ENCODE assay signal across 10 mouse cellular contexts in genomic region chr9:3336661-3337060, GRCm38 (mm10). TPM values are rescaled to one million over a fixed set of nuclear protein-coding genes. Genes with fewer than 3 reads are reported as not detected.
DNase-seq lines count a peak whose midpoint lies in the region; ATAC-seq and TF ChIP-seq lines count a peak whose summit lies in the region.
"Had no signal": no experiment of that assay in that cellular context is flagged by ENCODE, and none has a peak within 500 bp of the region (broad histone marks: within the 10 kb centered on the region; RNA-seq: fewer than 3 reads in every experiment).

No protein-coding gene starts in this region.

- TF ChIP-seq CTCF in CH12.LX (conservative IDR thresholded peaks at IDR 0.05 in 1 of 2, IDR thresholded peaks at IDR 0.05 in 1 of 2; ENCODE audit: low read depth in 2 of 2, low read length in 2 of 2), result no peak
- no peak for TF ChIP-seq CTCF in liver, embryonic 14.5 days (IDR thresholded peaks at IDR 0.05; ENCODE audit: low read depth)

- no peak overlapping the region for H3K27ac ChIP-seq in heart, embryonic 15.5 days
- H3K27ac ChIP-seq in CH12.LX (ENCODE audit: insufficient read depth, low read depth), result no peak overlapping the region
- no peak overlapping the region for H3K27ac ChIP-seq in forebrain, embryonic 15.5 days (replicated peaks)
- peak overlapping the region; percentile 19; the same call in 1 of the 2 replicates for H3K27ac ChIP-seq in liver, embryonic 14.5 days

- intact Hi-C loops in heart, postnatal 36 days (cut with DNase I), result loop anchor here (10.0 kb wide), 1 partner anchor 978 kb away; no protein-coding TSS in a partner anchor
- intact Hi-C loops in left cerebral cortex, postnatal 25 days (cut with DNase I), result loop anchor here (5.0 kb wide), 1 partner anchor 971 kb away; the partner anchor contains the start of genes Aasdhppt and Kbtbd3

- ATAC-seq in heart, embryonic 15.5 days (replicated peaks; ENCODE audit: insufficient number of reproducible peaks, insufficient read depth, low FRiP score, low read depth), result no peak
- ATAC-seq in forebrain, embryonic 15.5 days (replicated peaks), result no peak
- no peak for ATAC-seq in liver, embryonic 14.5 days (ENCODE audit: insufficient read depth)
- no peak for ATAC-seq in megakaryocyte progenitor cell, adult 5-6 weeks (replicated peaks; ENCODE audit: poor library complexity)

- no peak for TF ChIP-seq POLR2A in CH12.LX (IDR thresholded peaks at IDR 0.05; ENCODE audit: low read depth, low read length)

- H3K79me2 ChIP-seq in CH12.LX (replicated peaks; ENCODE audit: control insufficient read depth, extremely low read depth, insufficient read depth, poor library complexity, severe bottlenecking), result peaks cover 12% of the 10 kb centered on the region

- no peak for TF ChIP-seq EP300 in CH12.LX (IDR thresholded peaks at IDR 0.05; ENCODE audit: low read length)
- no peak for TF ChIP-seq EP300 in liver, embryonic 14.5 days (IDR thresholded peaks at IDR 0.05; ENCODE audit: low read depth)

- peaks cover 4% of the 10 kb centered on the region; the same call in 1 of the 2 replicates for H3K4me1 ChIP-seq in heart, embryonic 15.5 days (replicated peaks)
- peaks cover 5 to 21% of the 10 kb centered on the region in 2 experiments; a peak in 3 of 4 replicates for H3K4me1 ChIP-seq in CH12.LX (ENCODE audit: control insufficient read depth in 1 of 2, insufficient read depth in 2 of 2)
- peaks cover 8% of the 10 kb centered on the region for H3K4me1 ChIP-seq in forebrain, embryonic 15.5 days
- peaks cover 16 to 21% of the 10 kb centered on the region in 2 experiments for H3K4me1 ChIP-seq in liver, embryonic 14.5 days (replicated peaks; ENCODE audit: control insufficient read depth in 2 of 2, insufficient read depth in 2 of 2, low read length in 1 of 2)

- no peaks in the 10 kb centered on the region for H3K27me3 ChIP-seq in heart, embryonic 15.5 days
- H3K27me3 ChIP-seq in CH12.LX (replicated peaks), result no peaks in the 10 kb centered on the region
- H3K27me3 ChIP-seq in forebrain, embryonic 15.5 days, result no peaks in the 10 kb centered on the region
- H3K27me3 ChIP-seq in liver, embryonic 14.5 days (ENCODE audit: control insufficient read depth, insufficient read depth, low read length), result no peaks in the 10 kb centered on the region

- in situ Hi-C loops in CH12.LX (cut with MboI; ENCODE audit: low pct_ligation_motif_present, low pct_unique_long_range_greater_than_20kb, low sequenced_read_pairs), result no loop called here

- 0 out of 2 replicates have a peak overlapping the region, but pooled peaks have one; percentile 11 for H3K4me3 ChIP-seq in heart, embryonic 15.5 days
- peak overlapping the region in 2 of 3 experiments; percentile 81 to 94 for H3K4me3 ChIP-seq in CH12.LX (replicated peaks in 1 of 3; ENCODE audit: low read depth in 2 of 3, low read length in 2 of 3, poor library complexity in 1 of 3)
- H3K4me3 ChIP-seq in forebrain, embryonic 15.5 days, result 0 out of 2 replicates have a peak overlapping the region, but pooled peaks have one; percentile 18
- H3K4me3 ChIP-seq in liver, embryonic 14.5 days (ENCODE audit: insufficient read depth in 1 of 2, low read depth in 2 of 2, low read length in 2 of 2), result peak overlapping the region; percentile 44 to 92; a peak in 3 of 4 replicates

- H3K9ac ChIP-seq in heart, embryonic 15.5 days, result no peak overlapping the region
- H3K9ac ChIP-seq in CH12.LX (ENCODE audit: insufficient read depth, low read depth), result peak overlapping the region; percentile 82; the same call in 1 of the 2 replicates
- H3K9ac ChIP-seq in forebrain, embryonic 15.5 days (replicated peaks), result no peak overlapping the region
- H3K9ac ChIP-seq in liver, embryonic 14.5 days (replicated peaks), result peak overlapping the region; percentile 49

- H3K36me3 ChIP-seq in heart, embryonic 15.5 days, result peaks cover 9% of the 10 kb centered on the region; the same call in 1 of the 2 replicates
- peaks cover 13 to 24% of the 10 kb centered on the region in 2 experiments for H3K36me3 ChIP-seq in CH12.LX (replicated peaks in 1 of 2; ENCODE audit: control insufficient read depth in 1 of 2, insufficient read depth in 1 of 2, low read length in 1 of 2)
- H3K36me3 ChIP-seq in forebrain, embryonic 15.5 days, result peaks cover 15% of the 10 kb centered on the region
- peaks cover 16% of the 10 kb centered on the region for H3K36me3 ChIP-seq in liver, embryonic 14.5 days (replicated peaks; ENCODE audit: control insufficient read depth, insufficient read depth, low read depth)

- dilution Hi-C loops in CH12.LX (cut with MboI; ENCODE audit: extremely low pct_ligation_motif_present, extremely low pct_unique_long_range_greater_than_20kb, low sequenced_read_pairs), result no loop called here

- 93% methylated on average over 3 of the region's 3 CpGs for WGBS in heart, embryonic 15.5 days
- whole genome bisulfite sequencing in forebrain, embryonic 15.5 days, result 88% methylated on average over 3 of the region's 3 CpGs
- 69% methylated on average over 3 of the region's 3 CpGs for WGBS in liver, embryonic 14.5 days (ENCODE audit: insufficient replicate concordance)

- no peak for DNase-seq in heart, postnatal 36 days
- no peak for DNase-seq in CH12.LX (ENCODE audit: extremely low read depth)
- no peak for DNase-seq in liver, embryonic 14.5 days (ENCODE audit: low read depth in 3 of 3, low spot score in 3 of 3)
- no peak for DNase-seq in yolk sac, embryonic 10.5 days (ENCODE audit: low spot score)
- no peak for DNase-seq in left cerebral cortex, postnatal 25 days (ENCODE audit: low spot score in 2 of 2)
- DNase-seq: cerebellum, adult 18-20 months; lung, postnatal 10 days had no signal

- no peak for TF ChIP-seq RAD21 in CH12.LX (IDR thresholded peaks at IDR 0.05; ENCODE audit: low read depth, low read length)

- H3K4me2 ChIP-seq in heart, embryonic 15.5 days, result peak overlapping the region; percentile 64
- peak overlapping the region; percentile 51 for H3K4me2 ChIP-seq in CH12.LX (ENCODE audit: insufficient read depth, low read depth, poor library complexity, severe bottlenecking)
- H3K4me2 ChIP-seq in forebrain, embryonic 15.5 days (replicated peaks), result peak overlapping the region; percentile 42
- H3K4me2 ChIP-seq in liver, embryonic 14.5 days (ENCODE audit: low read depth), result peak overlapping the region; percentile 75

- H3K9me3 ChIP-seq in heart, embryonic 15.5 days (replicated peaks), result no peaks in the 10 kb centered on the region
- H3K9me3 ChIP-seq in CH12.LX (replicated peaks; ENCODE audit: low read length), result no peaks in the 10 kb centered on the region
- no peaks in the 10 kb centered on the region for H3K9me3 ChIP-seq in forebrain, embryonic 15.5 days
- H3K9me3 ChIP-seq in liver, embryonic 14.5 days (ENCODE audit: control insufficient read depth, low read length), result no peaks in the 10 kb centered on the region

TF ChIP-seq in CH12.LX, 34 proteins besides CTCF, POLR2A, EP300 and RAD21:
- no peak for TF ChIP-seq IRF4 (IDR thresholded peaks at IDR 0.05; ENCODE audit: low read depth, low read length)
- no peak for TF ChIP-seq MXI1 (IDR thresholded peaks at IDR 0.05; ENCODE audit: low read depth, low read length)
- no peak for TF ChIP-seq ZKSCAN1 (IDR thresholded peaks at IDR 0.05; ENCODE audit: borderline replicate concordance, low read depth, low read length)

RNA-seq across cellular contexts. Expression of gene Alkbh8, which starts 1.7 kb away (rescaled TPM):
- polyA plus RNA-seq in heart, embryonic 15.5 days (2015; fragmentation: Nextera tagmentation; extraction: Ambion mirVana), result 12.8 and 14.3 TPM in 2 replicates
- 10 to 100 TPM; 13.6 to 18.4 TPM for total RNA-seq in heart, postnatal 36 days (2021)
- total RNA-seq in CH12.LX (2012; rRNA removed) (9.8 and 10.1 TPM in 2 replicates), CH12.LX (2014; rRNA removed) (12.0 and 13.4 TPM in 2 replicates)
- polyA plus RNA-seq in CH12.LX (2012; ENCODE audit: insufficient read length, low read depth), result 13.9 TPM in 2 replicates
- 57.1 and 57.7 TPM in 2 replicates for polyA plus RNA-seq in forebrain, embryonic 15.5 days (2015; fragmentation: Nextera tagmentation; extraction: Ambion mirVana)
- 2.8 and 4.8 TPM in 2 replicates for polyA plus RNA-seq in liver, embryonic 14.5 days (2012; rRNA removed)
- polyA plus RNA-seq in liver, embryonic 14.5 days (2014; fragmentation: Nextera tagmentation; extraction: Ambion mirVana), result 12.7 and 15.5 TPM in 2 replicates
- 10 to 100 TPM; 48.1 to 52.8 TPM for total RNA-seq in left cerebral cortex, postnatal 25 days (2021)
- 20.6 and 26.3 TPM in 2 replicates for total RNA-seq in megakaryocyte progenitor cell, adult 5-6 weeks (2015)
- 17.9 and 21.5 TPM in 2 replicates for total RNA-seq in megakaryocyte progenitor cell, adult 5-6 weeks (2017)

Comparison
In these comparisons a context has a peak if more than half of its experiments do, and no peak if none do; other contexts are left out.
1. H3K4me3 ChIP-seq: peak in every context shown above with its lines; median percentile 88 in CH12.LX; 68 in liver, embryonic 14.5 days; 18 in forebrain, embryonic 15.5 days; 11 in heart, embryonic 15.5 days.
2. H3K9ac ChIP-seq: peak in CH12.LX (single experiment) and liver, embryonic 14.5 days (single experiment); none in heart, embryonic 15.5 days (single experiment) and forebrain, embryonic 15.5 days (single experiment).
3. Peak in every context shown above with its lines, with median percentiles within 50 percentile points of each other: H3K4me2 ChIP-seq.